Mouse (Mus musculus): Measurements from ENCODE around the gene Sgca. TPM values are rescaled to one million over a fixed set of nuclear protein-coding genes. Genes with fewer than 3 reads are reported as not detected.

The Sgca gene
- total RNA-seq, 2 experiments from 2014 or later = 182 to 184 TPM

DNA sequence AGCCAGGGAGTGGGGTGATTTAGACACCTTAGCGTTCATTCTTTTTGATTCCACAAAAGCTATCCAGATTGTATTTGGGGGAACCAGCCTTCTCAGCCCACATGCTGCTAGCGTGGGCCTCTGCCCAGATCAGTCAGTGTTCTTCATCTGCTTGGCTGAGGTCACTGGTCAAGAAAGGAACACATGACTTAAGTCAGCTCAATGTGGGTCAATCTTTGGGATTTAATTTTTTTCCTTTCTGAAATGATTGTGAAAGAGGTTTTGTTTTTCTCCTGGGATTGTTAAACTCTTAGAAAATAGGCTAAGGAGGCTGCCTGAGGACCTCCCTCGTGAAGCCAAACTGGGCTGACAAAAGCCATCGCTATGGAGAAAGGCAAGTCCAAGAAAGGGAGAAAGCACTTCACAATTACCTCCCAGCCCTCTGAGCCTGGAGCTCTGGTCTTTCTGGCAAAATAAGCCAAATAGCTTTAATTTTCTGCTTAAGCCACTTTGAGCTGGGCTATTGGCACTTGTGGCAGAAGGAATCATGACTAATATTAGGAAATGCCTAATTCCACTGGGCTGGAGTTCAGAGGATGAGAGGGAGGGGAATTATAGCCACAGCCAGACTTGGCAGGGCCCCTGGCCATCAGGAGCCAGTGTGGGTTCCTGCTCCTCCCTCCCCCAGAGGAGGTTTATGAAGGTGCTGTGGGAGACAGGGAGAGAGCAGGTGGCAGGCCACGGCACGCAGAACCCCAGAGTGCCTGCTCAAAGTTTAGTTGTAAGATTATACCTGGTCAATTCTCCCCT, 62.6 kb downstream of the Sgca start:
- peak; percentile 70 to 78 for DNase-seq

Other genes starting within 250 kb of the Sgca start
- 1 to 10 TPM in 1 of 2 experiments, under 1 TPM in 1; 0.98 to 1.1 TPM for gene Cdc34b, start 234.5 kb downstream of the Sgca start, total RNA-seq (2021)
- gene Tmem92, start 193.6 kb downstream of the Sgca start, total RNA-seq (2021) = not detected
- gene Col1a1, start 40.1 kb downstream of the Sgca start, total RNA-seq (2021) = 10 to 100 TPM; 43.0 to 53.3 TPM
- gene Hils1, start 8.7 kb downstream of the Sgca start, total RNA-seq (2021) = not detected
- 10 to 100 TPM; 44.8 to 47.2 TPM for gene Ppp1r9b, start 14.7 kb upstream of the Sgca start, total RNA-seq (2021)
- 1 to 10 TPM; 1.1 to 1.9 TPM for gene Samd14, start 33.6 kb upstream of the Sgca start, total RNA-seq (2021)
- 100 to 1,000 TPM; 421 to 452 TPM for gene Pdk2, start 65.0 kb upstream of the Sgca start, total RNA-seq (2021)
- gene Itga3, start 100.5 kb upstream of the Sgca start, total RNA-seq (2021) = 10 to 100 TPM in 1 of 2 experiments, 1 to 10 TPM in 1; 8.6 to 10.1 TPM
- gene Dlx3, start 143.8 kb upstream of the Sgca start, total RNA-seq (2021) = not detected
- under 1 TPM in 1 of 2 experiments, not detected in 1; 0.18 TPM for gene Dlx4, start 169.9 kb upstream of the Sgca start, total RNA-seq (2021)